In genomic region chr4:46868181-46868580, GRCm38 (mm10) we compare ENCODE assay signal across 11 mouse cellular contexts.
A peak's percentile ranks its signal among the peaks of the same experiment; 100 is the strongest.
DNase-seq lines count a peak whose midpoint lies in the region; ATAC-seq and TF ChIP-seq lines count a peak whose summit lies in the region.
"Had no signal": no experiment of that assay in that cellular context is flagged by ENCODE, and none has a peak within 500 bp of the region (broad histone marks: within the 10 kb centered on the region; RNA-seq: fewer than 3 reads in every experiment).

No protein-coding gene starts in this region.

- no peak for TF ChIP-seq EP300 in MEL (IDR thresholded peaks at IDR 0.05; ENCODE audit: low read depth in 1 of 2, low read length in 2 of 2)

- TF ChIP-seq POLR2A in kidney, adult 2 months (IDR thresholded peaks at IDR 0.05; ENCODE audit: low read depth, low read length): no peak
- no peak for TF ChIP-seq POLR2A in MEL (IDR thresholded peaks at IDR 0.05; ENCODE audit: control insufficient read depth in 1 of 2, insufficient read depth in 1 of 2, low read depth in 1 of 2, low read length in 2 of 2, poor library complexity in 1 of 2)

- no peaks in the 10 kb centered on the region for H3K9me3 ChIP-seq in kidney, embryonic 16.5 days (ENCODE audit: low read length)
- H3K9me3 ChIP-seq in MEL (replicated peaks; ENCODE audit: insufficient read depth, low read length): no peaks in the 10 kb centered on the region
- H3K9me3 ChIP-seq in forebrain, embryonic 13.5 days (replicated peaks): no peaks in the 10 kb centered on the region
- H3K9me3 ChIP-seq: heart, embryonic 10.5 days; hindbrain, embryonic 13.5 days; liver, embryonic 12.5 days had no signal

- H3K4me2 ChIP-seq in kidney, embryonic 16.5 days (replicated peaks; ENCODE audit: low read depth, low read length): no peak overlapping the region
- no peak overlapping the region for H3K4me2 ChIP-seq in forebrain, embryonic 13.5 days
- H3K4me2 ChIP-seq: hindbrain, embryonic 13.5 days; liver, embryonic 12.5 days had no signal

- no peak for ATAC-seq in kidney, embryonic 16.5 days (ENCODE audit: low FRiP score, low TSS enrichment)
- peak; percentile 66 for ATAC-seq in megakaryocyte progenitor cell, adult 5-6 weeks (replicated peaks; ENCODE audit: poor library complexity)
- no peak for ATAC-seq in forebrain, embryonic 13.5 days
- ATAC-seq: forebrain, embryonic 14.5 days; liver, embryonic 12.5 days had no signal

- H3K27ac ChIP-seq in kidney, adult 2 months (ENCODE audit: insufficient read depth, low read depth, low read length): no peak overlapping the region; the same call in 1 of the 2 replicates
- no peak overlapping the region for H3K27ac ChIP-seq in kidney, embryonic 16.5 days (ENCODE audit: low read length)
- H3K27ac ChIP-seq in MEL (ENCODE audit: control insufficient read depth, low read depth, low read length): no peak overlapping the region
- no peak overlapping the region for H3K27ac ChIP-seq in forebrain, embryonic 13.5 days
- H3K27ac ChIP-seq: heart, embryonic 10.5 days; hindbrain, embryonic 13.5 days; liver, embryonic 12.5 days had no signal

- no peak overlapping the region for H3K4me3 ChIP-seq in kidney, adult 2 months (ENCODE audit: insufficient read depth, low read depth, low read length)
- no peak overlapping the region for H3K4me3 ChIP-seq in kidney, embryonic 16.5 days (ENCODE audit: low read length)
- no peak overlapping the region for H3K4me3 ChIP-seq in MEL (ENCODE audit: control insufficient read depth in 1 of 2, insufficient read depth in 1 of 2, low read depth in 2 of 2, low read length in 2 of 2)
- H3K4me3 ChIP-seq in forebrain, embryonic 13.5 days: no peak overlapping the region
- H3K4me3 ChIP-seq: heart, embryonic 10.5 days; hindbrain, embryonic 13.5 days; liver, embryonic 12.5 days had no signal

- peaks cover 15% of the 10 kb centered on the region for H3K4me1 ChIP-seq in kidney, adult 2 months (ENCODE audit: control insufficient read depth, insufficient read depth, low read length)
- H3K4me1 ChIP-seq in kidney, embryonic 16.5 days (ENCODE audit: insufficient read depth, low read length): no peaks in the 10 kb centered on the region; the same call in 1 of the 2 replicates
- H3K4me1 ChIP-seq in MEL (ENCODE audit: control insufficient read depth in 1 of 2, insufficient read depth in 2 of 2, low read length in 2 of 2): peaks cover 0 to 11% of the 10 kb centered on the region in 2 experiments; a peak in 2 of 4 replicates
- H3K4me1 ChIP-seq in forebrain, embryonic 13.5 days: 0 out of 2 replicates have a peak, but pooled peaks cover 8% of the 10 kb centered on the region
- H3K4me1 ChIP-seq: heart, embryonic 10.5 days had no signal

- TF ChIP-seq RAD21 in MEL (IDR thresholded peaks at IDR 0.05; ENCODE audit: low read depth, low read length): no peak

- TF ChIP-seq CTCF in kidney, adult 2 months (conservative IDR thresholded peaks at IDR 0.05; ENCODE audit: insufficient read depth, insufficient read length, low read depth, low read length): no peak
- TF ChIP-seq CTCF in MEL (IDR thresholded peaks at IDR 0.05 in 2 of 3, conservative IDR thresholded peaks at IDR 0.05 in 1 of 3; ENCODE audit: control insufficient read depth in 1 of 3, insufficient read depth in 1 of 3, low read depth in 2 of 3, low read length in 3 of 3, poor library complexity in 1 of 3, severe bottlenecking in 1 of 3): no peak

- intact Hi-C loops in left cerebral cortex, postnatal 10 days (cut with DNase I): no loop called here

- H3K79me2 ChIP-seq in MEL (ENCODE audit: control insufficient read depth, insufficient read depth, low read length, poor library complexity): no peaks in the 10 kb centered on the region

- H3K27me3 ChIP-seq in kidney, adult 2 months (replicated peaks; ENCODE audit: control insufficient read depth, insufficient read depth, low read length): no peaks in the 10 kb centered on the region
- H3K27me3 ChIP-seq in kidney, embryonic 16.5 days (ENCODE audit: insufficient read depth, low read length): no peaks in the 10 kb centered on the region
- H3K27me3 ChIP-seq in MEL (ENCODE audit: control insufficient read depth in 1 of 2, insufficient read depth in 2 of 2, low read length in 2 of 2): no peaks in the 10 kb centered on the region
- H3K27me3 ChIP-seq in forebrain, embryonic 13.5 days: peaks cover 66% of the 10 kb centered on the region

- 26% methylated on average over 5 of the region's 5 CpGs for WGBS in kidney, adult 2 months
- WGBS in kidney, embryonic 16.5 days: 64% methylated on average over 5 of the region's 5 CpGs
- 86% methylated on average over 5 of the region's 5 CpGs for WGBS in forebrain, embryonic 13.5 days

- DNase-seq in kidney, adult 2 months: peak; percentile 86
- peak; percentile 37 for DNase-seq in MEL (ENCODE audit: low read depth, low spot score)
- peak; percentile 83 for DNase-seq in kidney, adult 9 months
- no peak for DNase-seq in left cerebral cortex, postnatal 10 days (ENCODE audit: extremely low spot score in 1 of 2, low spot score in 2 of 2)

- no peaks in the 10 kb centered on the region for H3K36me3 ChIP-seq in kidney, adult 2 months (ENCODE audit: control insufficient read depth, insufficient read depth, low read length)
- H3K36me3 ChIP-seq in kidney, embryonic 16.5 days (ENCODE audit: insufficient read depth, low read length): no peaks in the 10 kb centered on the region
- no peaks in the 10 kb centered on the region; a peak in 1 of 4 replicates for H3K36me3 ChIP-seq in MEL (ENCODE audit: control insufficient read depth in 1 of 2, insufficient read depth in 2 of 2, low read length in 2 of 2)
- no peaks in the 10 kb centered on the region for H3K36me3 ChIP-seq in forebrain, embryonic 13.5 days (ENCODE audit: poor library complexity, severe bottlenecking)
- H3K36me3 ChIP-seq: heart, embryonic 10.5 days; hindbrain, embryonic 13.5 days; liver, embryonic 12.5 days had no signal

- H3K9ac ChIP-seq in kidney, embryonic 16.5 days (replicated peaks; ENCODE audit: low read length): no peak overlapping the region
- no peak overlapping the region for H3K9ac ChIP-seq in MEL (ENCODE audit: control insufficient read depth, low read depth, low read length, poor library complexity, severe bottlenecking)
- H3K9ac ChIP-seq in forebrain, embryonic 13.5 days: no peak overlapping the region
- H3K9ac ChIP-seq: hindbrain, embryonic 13.5 days; liver, embryonic 12.5 days had no signal

TF ChIP-seq in MEL, 35 proteins besides CTCF, POLR2A, EP300 and RAD21:
- TF ChIP-seq BHLHE40 (IDR thresholded peaks at IDR 0.05; ENCODE audit: borderline replicate concordance, low read depth, low read length) (peak; percentile 61; the same call in 1 of the 2 replicates), MAX (IDR thresholded peaks at IDR 0.05; ENCODE audit: low read length) (peak; percentile 68), USF2 (IDR thresholded peaks at IDR 0.05; ENCODE audit: borderline replicate concordance in 1 of 2, insufficient read depth in 1 of 2, low read depth in 1 of 2, low read length in 2 of 2) (0 out of 4 replicates have a peak, but pooled peaks of 1 of the 2 experiments have one; percentile 18), USF1 (IDR thresholded peaks at IDR 0.05; ENCODE audit: low read depth, low read length) (peak; percentile 78), MYC (IDR thresholded peaks at IDR 0.05; ENCODE audit: low read depth, low read length) (0 out of 2 replicates have a peak, but pooled peaks have one; percentile 29), MXI1 (IDR thresholded peaks at IDR 0.05; ENCODE audit: low read depth, low read length) (peak; percentile 43; the same call in 1 of the 2 replicates), JUND (IDR thresholded peaks at IDR 0.05; ENCODE audit: low read depth, low read length) (no peak), ZNF384 (IDR thresholded peaks at IDR 0.05; ENCODE audit: low read depth, low read length) (no peak), ELF1 (IDR thresholded peaks at IDR 0.05; ENCODE audit: low read depth, low read length) (no peak)

Comparison
In these comparisons a context has a peak if more than half of its experiments do, and no peak if none do; other contexts are left out.
1. DNase-seq: peak in kidney, adult 2 months (single experiment), MEL (single experiment) and kidney, adult 9 months (single experiment); none in left cerebral cortex, postnatal 10 days (0 of 2).